Mouse (Mus musculus) stomach, embryonic 15.5 days (tissue): ENCODE data around the gene S1pr5. TPM values are rescaled to one million over a fixed set of nuclear protein-coding genes. Genes with fewer than 3 reads are reported as not detected.
A peak's percentile ranks its signal among the peaks of the same experiment; 100 is the strongest.
"Not testable (repeated sequence)": the region's sequence is repeated elsewhere in the genome, so short reads cannot be mapped to it uniquely, and the experiment has no call there.

ENCODE experiments used
- ATAC-seq: fragments of 200-750 bp; cut with Nextera tagmentation; 2 replicates; pipeline ENCODE4 v1.8.0; 2017; ENCODE audit warnings: low read depth, moderate number of reproducible peaks, moderate TSS enrichment; ENCODE audit not compliant: insufficient read depth, low FRiP score
- H3K27ac ChIP-seq: fragments of 300-500 bp; sonication (generic); 2 replicates; pipeline ENCODE4 v1.5.1; 2015; ENCODE audit warnings: mild to moderate bottlenecking, inconsistent platforms
- H3K27me3 ChIP-seq: fragments of 300-500 bp; sonication (generic); replicated peaks from 2 replicates; pipeline ENCODE4 v1.6.1; 2015; ENCODE audit warnings: inconsistent platforms
- H3K36me3 ChIP-seq: fragments of 300-500 bp; sonication (generic); 2 replicates; pipeline ENCODE4 v1.6.1; 2015; ENCODE audit warnings: inconsistent platforms
- H3K4me1 ChIP-seq: fragments of 300-500 bp; sonication (generic); 2 replicates; pipeline ENCODE4 v1.6.1; 2015; ENCODE audit warnings: inconsistent platforms
- H3K4me2 ChIP-seq: fragments of 300-500 bp; sonication (generic); 2 replicates; pipeline ENCODE4 v1.6.1; 2015; ENCODE audit warnings: mild to moderate bottlenecking, inconsistent platforms
- H3K4me3 ChIP-seq: fragments of 300-500 bp; sonication (generic); replicated peaks from 2 replicates; pipeline ENCODE4 v1.5.1; 2015; ENCODE audit warnings: inconsistent platforms
- H3K9ac ChIP-seq: fragments of 300-500 bp; sonication (generic); 2 replicates; pipeline ENCODE4 v1.6.1; 2015; ENCODE audit warnings: inconsistent platforms
- H3K9me3 ChIP-seq: fragments of 300-500 bp; sonication (generic); 2 replicates; pipeline ENCODE4 v1.6.1; 2016; ENCODE audit warnings: inconsistent platforms
- WGBS: fragments of 180-500 bp; shearing (Covaris S2); methylation state at CpG from one replicate; pipeline ENCODE4 v1.1.7; 2015; 5-methylcytosine and 5-hydroxymethylcytosine counted together
- polyA plus RNA-seq: library from polyadenylated mRNA; unstranded; fragments of >200 nt; fragmentation: Nextera tagmentation; extraction: Ambion mirVana; gene quantifications from 2 replicates; pipeline ENCODE4 v1.2.1, GENCODE M21; 2015

S1pr5 gene
- polyA plus RNA-seq, 1 experiment from 2014 or later: 1.6 TPM

DNA sequence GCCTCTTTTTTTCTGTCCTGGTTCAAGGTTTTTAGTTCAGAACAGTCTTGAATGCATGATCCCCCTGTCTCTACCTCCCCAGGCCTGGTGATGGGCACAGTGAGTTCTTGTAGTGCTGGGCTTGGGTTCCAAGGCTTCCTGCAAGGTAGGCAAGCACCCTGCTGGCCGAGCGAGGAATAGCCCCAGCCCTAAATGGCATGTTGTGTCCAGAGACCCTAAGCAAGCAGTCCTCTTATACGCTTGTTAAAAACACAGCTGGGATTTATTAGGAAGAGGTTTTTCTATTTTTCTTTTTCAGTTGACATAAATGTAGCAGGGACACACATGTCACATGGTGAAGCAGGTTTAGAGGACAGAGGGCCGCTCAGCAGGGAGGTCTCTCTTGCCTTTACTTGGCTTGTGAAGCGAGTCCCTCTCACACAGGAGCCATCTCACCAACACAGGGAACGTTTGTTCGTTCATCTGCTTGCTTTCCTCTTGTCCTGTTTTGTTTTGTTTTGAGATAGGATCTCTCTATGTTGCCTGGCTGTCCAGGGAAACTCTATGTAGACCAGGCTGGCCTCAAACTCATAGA, 34.5 kb downstream of the S1pr5 start:
- WGBS: 45% methylated on average over 7 of the region's 7 CpGs
- Histone ChIP-seq H3K4me2 (no peak overlapping the region), H3K9me3 (no peaks in the 10 kb centered on the region), H3K4me3 (no peak overlapping the region), H3K9ac (no peak overlapping the region), H3K27ac (no peak overlapping the region), H3K27me3 (no peaks in the 10 kb centered on the region), H3K36me3 (0 out of 2 replicates have a peak, but pooled peaks cover 4% of the 10 kb centered on the region), H3K4me1 (no peaks in the 10 kb centered on the region)
- ATAC-seq: no peak

- Histone ChIP-seq H3K4me3 (no peak overlapping the region), H3K9me3 (no peaks in the 10 kb centered on the region), H3K36me3 (0 out of 2 replicates have a peak, but pooled peaks cover 4% of the 10 kb centered on the region), H3K9ac (no peak overlapping the region), H3K4me1 (no peaks in the 10 kb centered on the region), H3K27me3 (no peaks in the 10 kb centered on the region), H3K27ac (no peak overlapping the region), H3K4me2 (no peak overlapping the region)
- 85% methylated on average over 7 of the region's 7 CpGs for WGBS
- ATAC-seq: no peak
Observed at GRCm38 (mm10) chr9:21211624-21212023, 36.6 kb downstream of the S1pr5 start.

GRCm38 (mm10) chr9:21210821-21211220, 37.4 kb downstream of the S1pr5 start:
- Histone ChIP-seq H3K4me2 (no peak overlapping the region), H3K27me3 (no peaks in the 10 kb centered on the region), H3K9ac (no peak overlapping the region), H3K4me1 (no peaks in the 10 kb centered on the region), H3K27ac (no peak overlapping the region), H3K9me3 (no peaks in the 10 kb centered on the region), H3K36me3 (0 out of 2 replicates have a peak, but pooled peaks cover 4% of the 10 kb centered on the region), H3K4me3 (no peak overlapping the region)
- WGBS: 77% methylated on average over 6 of the region's 6 CpGs
- ATAC-seq: no peak

GRCm38 (mm10) chr9:21208626-21209025, 39.6 kb downstream of the S1pr5 start:
- 0 out of 2 replicates have a peak, but pooled peaks cover 4% of the 10 kb centered on the region for H3K36me3 ChIP-seq
- H3K27me3 ChIP-seq: no peaks in the 10 kb centered on the region
- H3K9me3 ChIP-seq: no peaks in the 10 kb centered on the region
- H3K4me3 ChIP-seq: no peak overlapping the region
- H3K4me1 ChIP-seq: peaks cover 6% of the 10 kb centered on the region
- WGBS: 68% methylated on average over 2 of the region's 2 CpGs
- H3K4me2 ChIP-seq: no peak overlapping the region
- H3K9ac ChIP-seq: no peak overlapping the region
- ATAC-seq: no peak
- no peak overlapping the region for H3K27ac ChIP-seq

GRCm38 (mm10) chr9:21206848-21207247, 41.4 kb downstream of the S1pr5 start:
- WGBS: 81% methylated on average over 6 of the region's 6 CpGs
- Histone ChIP-seq H3K9me3 (no peaks in the 10 kb centered on the region), H3K27ac (no peak overlapping the region), H3K4me1 (peaks cover 6% of the 10 kb centered on the region), H3K9ac (no peak overlapping the region), H3K4me2 (no peak overlapping the region), H3K4me3 (no peak overlapping the region), H3K36me3 (0 out of 2 replicates have a peak, but pooled peaks cover 2% of the 10 kb centered on the region), H3K27me3 (no peaks in the 10 kb centered on the region)
- no peak for ATAC-seq

- ATAC-seq: peak; percentile 54
Observed at GRCm38 (mm10) chr9:21204528-21205272, 43.5 kb downstream of the S1pr5 start.

GRCm38 (mm10) chr9:21204156-21204527, 44.1 kb downstream of the S1pr5 start:
- Histone ChIP-seq H3K4me3 (no peak overlapping the region), H3K27me3 (no peaks in the 10 kb centered on the region), H3K9me3 (no peaks in the 10 kb centered on the region), H3K4me2 (no peak overlapping the region), H3K36me3 (no peaks in the 10 kb centered on the region), H3K9ac (no peak overlapping the region), H3K27ac (no peak overlapping the region), H3K4me1 (peaks cover 6% of the 10 kb centered on the region)
- ATAC-seq: no peak
- WGBS: 39% methylated on average over 8 of the region's 8 CpGs

More at GRCm38 (mm10) chr9:21204528-21205272, 43.5 kb downstream of the S1pr5 start:
- peaks cover 6% of the 10 kb centered on the region for H3K4me1 ChIP-seq
- peak overlapping the region; percentile 79 for H3K4me2 ChIP-seq
- peak overlapping the region; percentile 12; the same call in 1 of the 2 replicates for H3K9ac ChIP-seq
- H3K36me3 ChIP-seq: no peaks in the 10 kb centered on the region
- H3K27me3 ChIP-seq: no peaks in the 10 kb centered on the region
- peak overlapping the region; percentile 41 for H3K4me3 ChIP-seq
- no peaks in the 10 kb centered on the region for H3K9me3 ChIP-seq
- H3K27ac ChIP-seq: no peak overlapping the region
- 7% methylated on average over 23 of the region's 23 CpGs for WGBS

DNA sequence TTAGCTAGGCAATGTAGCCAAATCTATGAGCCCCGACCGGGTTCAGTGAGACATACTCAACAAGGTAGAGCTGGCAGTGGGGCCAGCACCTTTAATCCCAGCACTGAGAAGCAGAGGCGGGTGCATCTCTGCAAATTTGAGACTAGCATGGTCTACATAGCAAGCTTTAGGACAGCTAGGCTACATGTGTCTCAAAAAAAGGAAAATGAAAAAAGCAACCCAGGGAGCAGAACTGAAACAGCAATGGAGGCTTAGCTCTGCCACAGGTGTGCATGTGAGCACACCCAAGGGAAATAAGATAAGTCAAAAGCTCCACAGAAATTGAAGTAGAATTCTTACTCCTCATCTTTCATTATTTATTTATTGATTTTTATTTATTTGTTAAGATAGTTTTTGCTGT, 49.3 kb downstream of the S1pr5 start:
- no peaks in the 10 kb centered on the region for H3K27me3 ChIP-seq
- H3K4me1 ChIP-seq: 0 out of 2 replicates have a peak, but pooled peaks cover 6% of the 10 kb centered on the region
- H3K4me3 ChIP-seq: no peak overlapping the region
- 92% methylated on average over 3 of the region's 3 CpGs for WGBS
- H3K27ac ChIP-seq: no peak overlapping the region
- no peaks in the 10 kb centered on the region for H3K36me3 ChIP-seq
- no peaks in the 10 kb centered on the region for H3K9me3 ChIP-seq
- ATAC-seq: no peak
- no peak overlapping the region for H3K9ac ChIP-seq
- no peak overlapping the region for H3K4me2 ChIP-seq

DNA sequence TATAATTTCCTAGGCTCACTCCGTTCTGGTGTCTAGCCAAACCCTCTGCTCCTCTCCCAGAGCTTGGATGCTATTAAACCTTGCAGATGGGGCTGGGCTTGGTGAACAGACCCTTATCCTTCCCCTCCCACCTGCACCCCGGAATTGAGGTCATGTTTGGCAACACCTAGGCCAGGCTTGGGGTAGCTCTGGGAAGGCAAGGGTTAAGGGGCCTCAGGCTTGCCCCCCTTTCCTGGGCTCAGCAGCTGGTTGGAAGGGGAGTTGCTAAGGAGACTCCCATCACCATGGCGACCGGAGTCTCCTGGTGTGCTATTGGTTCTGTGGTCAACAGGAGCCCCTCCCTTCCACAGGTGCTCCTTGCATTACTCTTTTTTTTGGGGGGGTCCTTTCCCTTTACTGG, 50.3 kb downstream of the S1pr5 start:
- no peaks in the 10 kb centered on the region for H3K36me3 ChIP-seq
- no peak overlapping the region for H3K9ac ChIP-seq
- ATAC-seq: 0 out of 2 replicates have a peak, but pooled peaks have one; percentile 32
- 0 out of 2 replicates have a peak, but pooled peaks cover 6% of the 10 kb centered on the region for H3K4me1 ChIP-seq
- H3K4me2 ChIP-seq: no peak overlapping the region
- H3K27me3 ChIP-seq: no peaks in the 10 kb centered on the region
- no peak overlapping the region for H3K27ac ChIP-seq
- no peak overlapping the region for H3K4me3 ChIP-seq
- WGBS: 31% methylated on average over 4 of the region's 4 CpGs
- no peaks in the 10 kb centered on the region for H3K9me3 ChIP-seq

DNA sequence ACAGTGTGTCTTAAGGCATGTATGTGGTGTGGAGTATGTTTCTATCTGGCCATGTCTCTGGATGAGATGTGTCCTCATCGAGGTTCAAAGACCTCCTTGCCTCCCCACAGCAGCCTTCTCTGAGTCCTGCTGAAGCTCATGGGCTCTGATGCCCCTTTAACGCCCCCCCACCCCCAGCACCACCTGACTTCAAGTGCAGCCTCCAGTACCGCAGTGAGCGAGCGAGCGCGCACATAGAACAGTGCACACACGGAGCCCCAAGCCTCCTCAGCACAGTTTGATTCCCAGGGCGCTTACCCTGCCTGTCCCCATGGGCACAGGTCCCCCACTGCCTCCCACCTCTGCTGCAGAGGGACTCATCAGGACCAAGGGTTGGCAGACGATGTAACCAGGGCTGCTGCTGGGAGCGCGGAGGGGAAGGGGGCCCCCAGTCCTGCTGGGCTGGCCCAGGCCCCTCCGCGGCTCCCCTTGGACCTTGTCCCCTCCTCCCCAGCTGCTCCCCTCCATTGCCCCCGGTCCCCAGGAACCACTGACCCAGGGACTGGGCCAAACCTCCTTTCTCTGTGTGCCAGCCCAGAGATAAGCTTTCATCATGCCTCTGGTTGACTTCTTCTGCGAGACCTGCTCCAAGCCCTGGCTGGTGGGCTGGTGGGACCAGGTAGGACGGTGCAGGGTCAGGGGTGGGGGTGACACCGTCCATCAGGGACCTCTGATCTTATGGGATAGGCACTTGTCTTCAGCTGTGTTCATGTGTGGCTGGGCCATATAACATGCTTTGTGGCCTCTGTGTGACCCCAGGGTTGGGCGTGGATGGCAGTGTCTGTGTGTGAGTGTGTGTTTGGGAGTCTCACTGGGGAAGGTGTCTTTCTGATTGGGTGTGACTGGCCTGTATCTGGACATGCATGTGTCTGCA, 51.5 kb downstream of the S1pr5 start:
- peak overlapping the region; percentile 30 for H3K4me3 ChIP-seq
- no peak overlapping the region for H3K27ac ChIP-seq
- H3K36me3 ChIP-seq: no peaks in the 10 kb centered on the region
- peak overlapping the region; percentile 47 for H3K4me2 ChIP-seq
- ATAC-seq: peak; percentile 42; the same call in 1 of the 2 replicates
- 30% methylated on average over 19 of the region's 19 CpGs for WGBS
- no peaks in the 10 kb centered on the region for H3K27me3 ChIP-seq
- no peaks in the 10 kb centered on the region for H3K9me3 ChIP-seq
- H3K4me1 ChIP-seq: 0 out of 2 replicates have a peak, but pooled peaks cover 6% of the 10 kb centered on the region
- H3K9ac ChIP-seq: no peak overlapping the region

DNA sequence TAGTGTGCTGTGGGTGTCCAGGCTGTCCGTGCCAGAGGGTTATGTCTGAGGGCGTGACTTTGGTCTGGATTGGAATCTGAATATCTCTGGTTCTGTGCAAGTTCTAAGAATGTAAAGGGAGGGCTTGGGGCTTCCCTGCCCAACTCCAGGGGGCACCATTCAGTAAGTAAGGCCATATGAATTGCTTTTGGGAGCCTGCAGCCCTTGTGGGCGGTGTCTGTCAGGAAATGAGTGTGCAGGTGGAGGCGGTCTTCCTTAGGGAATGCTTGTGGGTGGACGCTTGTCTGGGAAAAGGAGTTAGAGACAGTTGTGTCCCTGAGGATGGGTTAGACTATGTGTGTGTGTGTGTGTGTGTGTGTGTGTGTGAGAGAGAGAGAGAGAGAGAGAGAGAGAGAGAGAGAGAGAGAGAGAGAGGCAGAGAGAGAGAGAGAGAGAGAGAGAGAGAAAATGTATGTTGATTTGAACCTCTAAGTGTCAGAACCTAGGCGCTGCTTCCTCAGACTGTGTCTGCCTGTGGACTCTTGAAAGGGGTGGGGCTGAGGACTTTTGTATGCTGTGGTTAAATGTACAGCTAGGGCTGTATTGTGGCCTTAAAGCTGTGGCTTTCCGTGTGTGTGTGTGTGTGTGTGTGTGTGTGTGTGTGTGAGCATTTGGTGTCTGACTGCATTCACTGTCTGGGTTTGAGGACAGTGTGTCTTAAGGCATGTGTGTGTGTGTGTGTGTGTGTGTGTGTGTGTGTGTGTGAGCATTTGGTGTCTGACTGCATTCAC, 52.3 kb downstream of the S1pr5 start:
- not testable (repeated sequence) for H3K36me3 ChIP-seq, H3K4me2 ChIP-seq, H3K9ac ChIP-seq, H3K4me3 ChIP-seq, H3K27me3 ChIP-seq, H3K4me1 ChIP-seq, H3K27ac ChIP-seq, H3K9me3 ChIP-seq
- WGBS: 62% methylated on average over 7 of the region's 7 CpGs
- peak; percentile 40; the same call in 1 of the 2 replicates for ATAC-seq
